Mouse (Mus musculus) thymus, adult 2 months (tissue): ENCODE measurements around the gene Spred3.
A peak's percentile ranks its signal among the peaks of the same experiment; 100 is the strongest.

Experiments
- CTCF ChIP-seq: fragments of 200-500 bp; IDR thresholded peaks from 2 replicates; pipeline ENCODE4 v1.5.1; 2012; ENCODE audit warnings: mild to moderate bottlenecking, control low read depth, low read length, moderate library complexity, borderline replicate concordance; ENCODE audit not compliant: control insufficient read depth, poor library complexity, insufficient read depth; ENCODE audit errors: extremely low read depth
- POLR2A ChIP-seq: fragments of 200-500 bp; IDR thresholded peaks from 2 replicates; pipeline ENCODE4 v1.6.1; 2012; ENCODE audit warnings: mild to moderate bottlenecking, low read length, control low read depth, moderate library complexity; ENCODE audit not compliant: control insufficient read depth, poor library complexity, insufficient read depth; ENCODE audit errors: extremely low read depth

- TF ChIP-seq CTCF: peak; percentile 30; the same call in 1 of the 2 replicates
- no peak for TF ChIP-seq POLR2A
Observed at GRCm38 (mm10) chr7:29211415-29212198, 41.4 kb upstream of the Spred3 start.
